Mouse (Mus musculus) heart, embryonic 16.5 days (tissue): Measurements from ENCODE around the gene Ralgps2. TPM values are rescaled to one million over a fixed set of nuclear protein-coding genes. Genes with fewer than 3 reads are reported as not detected.

Source experiments
- ATAC-seq: fragments of 200-750 bp; cut with Nextera tagmentation; replicated peaks from 2 replicates; pipeline ENCODE4 v1.8.0; 2017; ENCODE audit warnings: moderate number of reproducible peaks; ENCODE audit not compliant: insufficient read depth, low FRiP score; ENCODE audit errors: extremely low read depth
- H3K27ac ChIP-seq: fragments of 300-500 bp; sonication (generic); 2 replicates; pipeline ENCODE4 v1.5.1; 2014; ENCODE audit warnings: mild to moderate bottlenecking, low read length, control low read depth, moderate library complexity
- H3K27me3 ChIP-seq: fragments of 300-500 bp; sonication (generic); 2 replicates; pipeline ENCODE4 v1.6.1; 2014; ENCODE audit warnings: low read length, mixed read lengths; ENCODE audit not compliant: control insufficient read depth, insufficient read depth
- H3K36me3 ChIP-seq: fragments of 300-500 bp; sonication (generic); 2 replicates; pipeline ENCODE4 v1.6.1; 2014; ENCODE audit not compliant: control insufficient read depth, insufficient read depth
- H3K4me1 ChIP-seq: fragments of 300-500 bp; sonication (generic); 2 replicates; pipeline ENCODE4 v1.6.1; 2014; ENCODE audit warnings: low read length, mixed read lengths; ENCODE audit not compliant: control insufficient read depth, insufficient read depth
- H3K4me2 ChIP-seq: fragments of 300-500 bp; sonication (generic); 2 replicates; pipeline ENCODE4 v1.6.1; 2014; ENCODE audit warnings: low read depth, mild to moderate bottlenecking, control low read depth, low read length
- H3K4me3 ChIP-seq: fragments of 300-500 bp; sonication (generic); 2 replicates; pipeline ENCODE4 v1.5.1; 2014; ENCODE audit warnings: mild to moderate bottlenecking, control low read depth, low read length
- H3K9ac ChIP-seq: fragments of 300-500 bp; sonication (generic); 2 replicates; pipeline ENCODE4 v1.6.1; 2014; ENCODE audit warnings: low read length, control low read depth
- H3K9me3 ChIP-seq: fragments of 300-500 bp; sonication (generic); replicated peaks from 2 replicates; pipeline ENCODE4 v1.6.1; 2016; ENCODE audit warnings: low read length; ENCODE audit not compliant: control insufficient read depth
- WGBS: fragments of 180-500 bp; shearing (Covaris S2); extraction: QIAGEN DNeasy Blood & Tissue Kit; methylation state at CpG from one replicate; pipeline ENCODE4 v1.1.7; 2014; 5-methylcytosine and 5-hydroxymethylcytosine counted together
- polyA plus RNA-seq: library from polyadenylated mRNA; unstranded; fragments of >200 nt; fragmentation: Nextera tagmentation; extraction: Ambion mirVana; gene quantifications from 2 replicates; pipeline ENCODE4 v1.2.1, GENCODE M21; 2015

Ralgps2 gene
- polyA plus RNA-seq, 1 experiment from 2014 or later = 58.2 TPM

DNA sequence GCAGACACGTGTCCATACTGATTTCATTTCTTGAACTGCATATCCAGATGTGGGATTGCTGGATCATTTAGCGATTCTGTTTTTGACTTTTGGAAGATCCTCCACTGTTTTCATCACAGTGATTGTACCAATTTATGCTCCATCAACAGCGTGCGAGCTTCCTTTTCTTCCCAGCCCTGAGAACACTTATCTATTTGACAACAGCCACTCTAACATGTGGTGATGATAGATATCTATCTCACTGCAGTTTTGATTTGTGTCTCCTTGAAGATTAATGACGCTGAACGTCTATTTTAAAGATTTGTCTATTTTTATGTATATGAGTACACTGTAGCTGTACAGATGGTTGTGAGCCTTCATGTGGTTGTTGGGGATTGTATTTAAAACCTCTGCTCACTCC, 34.4 kb upstream of the Ralgps2 start:
- Histone ChIP-seq H3K9me3 (no peaks in the 10 kb centered on the region; the same call in 1 of the 2 replicates), H3K4me3 (no peak overlapping the region), H3K4me1 (no peaks in the 10 kb centered on the region), H3K4me2 (no peak overlapping the region), H3K27me3 (no peaks in the 10 kb centered on the region), H3K27ac (no peak overlapping the region), H3K36me3 (no peaks in the 10 kb centered on the region), H3K9ac (no peak overlapping the region)
- no peak for ATAC-seq
- 76% methylated on average over 6 of the region's 6 CpGs for WGBS

DNA sequence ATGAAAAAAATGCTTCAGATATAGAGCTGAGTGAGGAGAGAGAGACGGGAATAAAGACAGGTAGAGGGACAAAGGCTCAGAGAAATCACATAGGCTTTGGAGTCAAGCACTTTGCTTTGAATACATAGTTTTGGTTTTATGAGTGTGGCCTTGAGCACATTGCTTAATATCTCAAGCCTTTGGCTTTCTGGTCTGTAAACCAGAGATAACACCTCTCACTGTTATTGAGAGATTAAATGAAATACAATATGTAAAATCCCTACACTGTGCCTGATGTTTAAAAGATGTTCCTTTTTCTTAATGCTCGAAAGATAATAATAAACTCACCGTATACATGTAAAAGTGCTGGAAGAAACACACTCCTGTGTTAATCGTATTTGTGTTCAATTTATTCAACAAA, 33.0 kb upstream of the Ralgps2 start:
- Histone ChIP-seq H3K9ac (no peak overlapping the region), H3K4me1 (no peaks in the 10 kb centered on the region), H3K4me2 (no peak overlapping the region), H3K36me3 (no peaks in the 10 kb centered on the region), H3K9me3 (no peaks in the 10 kb centered on the region; the same call in 1 of the 2 replicates), H3K27me3 (no peaks in the 10 kb centered on the region), H3K27ac (no peak overlapping the region), H3K4me3 (no peak overlapping the region)
- WGBS = 88% methylated on average over 4 of the region's 4 CpGs
- no peak for ATAC-seq

DNA sequence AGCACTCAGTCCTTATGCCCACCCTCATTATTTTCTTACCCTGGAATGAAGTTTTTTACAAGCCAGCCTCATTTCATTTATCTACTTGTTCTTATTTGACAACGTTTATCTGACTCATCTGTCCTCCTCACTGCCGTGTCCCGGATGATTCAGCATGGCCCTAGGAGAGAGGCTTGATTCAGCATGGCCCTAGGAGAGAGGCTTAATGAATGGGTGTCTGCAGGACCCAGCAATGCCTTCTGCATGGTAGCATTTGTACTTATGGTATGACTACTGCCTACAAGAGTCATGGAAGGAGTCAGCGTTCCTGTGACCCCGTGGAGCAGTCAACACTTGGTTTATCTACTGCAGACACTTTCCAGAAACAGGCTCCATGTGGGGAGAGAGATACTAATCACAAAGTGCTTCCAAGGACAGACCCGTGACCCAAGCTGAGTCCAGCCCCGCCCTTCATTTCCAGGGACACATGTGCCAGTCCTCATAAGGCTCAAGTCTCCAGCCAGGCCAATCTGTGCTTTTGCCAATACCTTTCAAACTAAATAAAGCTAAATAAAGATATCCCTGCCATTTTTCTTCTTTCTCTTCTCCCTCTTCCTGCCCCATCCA, 31.9 kb upstream of the Ralgps2 start:
- H3K4me3 ChIP-seq = no peak overlapping the region
- H3K9ac ChIP-seq = no peak overlapping the region
- no peak overlapping the region for H3K27ac ChIP-seq
- no peak overlapping the region for H3K4me2 ChIP-seq
- no peaks in the 10 kb centered on the region for H3K27me3 ChIP-seq
- H3K4me1 ChIP-seq = no peaks in the 10 kb centered on the region
- no peaks in the 10 kb centered on the region; the same call in 1 of the 2 replicates for H3K9me3 ChIP-seq
- H3K36me3 ChIP-seq = no peaks in the 10 kb centered on the region
- 52% methylated on average over 7 of the region's 7 CpGs for WGBS
- ATAC-seq = 0 out of 2 replicates have a peak, but pooled peaks have one; percentile 41

DNA sequence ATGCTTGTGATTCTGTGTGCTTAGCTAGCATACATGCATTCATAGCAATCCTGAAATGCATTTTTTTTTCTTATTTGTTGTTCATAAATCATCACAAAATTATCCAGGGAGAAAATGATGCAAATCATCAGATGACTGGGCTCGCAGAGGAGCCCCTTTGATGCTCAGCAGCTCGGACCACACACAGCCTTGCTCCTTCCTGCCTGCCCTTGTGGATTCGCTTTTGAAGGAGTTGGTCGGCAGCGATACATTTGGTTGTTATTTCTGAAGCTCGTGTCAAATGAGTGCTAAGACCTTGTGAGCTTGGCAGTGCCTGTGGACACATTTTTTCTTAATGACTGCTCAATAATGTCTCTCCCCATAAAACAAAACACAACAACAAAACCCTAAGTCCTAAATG, 31.2 kb upstream of the Ralgps2 start:
- 61% methylated on average over 6 of the region's 6 CpGs for WGBS
- Histone ChIP-seq H3K4me2 (no peak overlapping the region), H3K27ac (no peak overlapping the region), H3K27me3 (no peaks in the 10 kb centered on the region), H3K36me3 (no peaks in the 10 kb centered on the region), H3K9me3 (no peaks in the 10 kb centered on the region; the same call in 1 of the 2 replicates), H3K4me1 (no peaks in the 10 kb centered on the region), H3K9ac (no peak overlapping the region), H3K4me3 (no peak overlapping the region)
- no peak for ATAC-seq

- WGBS = 79% methylated on average over 7 of the region's 7 CpGs
- Histone ChIP-seq H3K4me3 (no peak overlapping the region), H3K4me1 (peaks cover 13% of the 10 kb centered on the region), H3K27ac (no peak overlapping the region), H3K9ac (no peak overlapping the region), H3K4me2 (no peak overlapping the region), H3K36me3 (no peaks in the 10 kb centered on the region), H3K27me3 (no peaks in the 10 kb centered on the region), H3K9me3 (no peaks in the 10 kb centered on the region; the same call in 1 of the 2 replicates)
- no peak for ATAC-seq
Observed at GRCm38 (mm10) chr1:156968107-156968506, 28.7 kb upstream of the Ralgps2 start.

DNA sequence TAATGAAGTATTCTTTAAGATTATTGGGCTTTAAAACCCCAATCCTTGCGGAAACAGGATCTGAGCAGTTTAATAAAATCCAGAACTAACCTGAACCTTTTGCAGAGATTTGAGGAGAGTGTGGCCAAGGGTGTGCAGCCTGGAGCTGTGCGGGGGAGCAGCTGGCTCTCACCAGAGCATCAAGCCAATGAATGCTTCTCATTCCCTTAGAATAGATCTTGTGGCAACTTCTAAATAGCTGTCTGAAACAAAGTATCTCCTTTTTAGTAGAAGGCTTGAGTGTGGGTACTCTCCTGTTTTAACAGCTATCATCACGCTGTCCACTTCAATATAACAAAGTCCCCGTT, 25.1 kb upstream of the Ralgps2 start:
- no peak overlapping the region for H3K27ac ChIP-seq
- WGBS = 57% methylated on average over 4 of the region's 4 CpGs
- H3K9me3 ChIP-seq = no peaks in the 10 kb centered on the region
- H3K4me1 ChIP-seq = peaks cover 14% of the 10 kb centered on the region
- no peak overlapping the region for H3K4me2 ChIP-seq
- H3K36me3 ChIP-seq = no peaks in the 10 kb centered on the region
- H3K9ac ChIP-seq = no peak overlapping the region
- H3K4me3 ChIP-seq = no peak overlapping the region
- no peaks in the 10 kb centered on the region for H3K27me3 ChIP-seq
- no peak for ATAC-seq

DNA sequence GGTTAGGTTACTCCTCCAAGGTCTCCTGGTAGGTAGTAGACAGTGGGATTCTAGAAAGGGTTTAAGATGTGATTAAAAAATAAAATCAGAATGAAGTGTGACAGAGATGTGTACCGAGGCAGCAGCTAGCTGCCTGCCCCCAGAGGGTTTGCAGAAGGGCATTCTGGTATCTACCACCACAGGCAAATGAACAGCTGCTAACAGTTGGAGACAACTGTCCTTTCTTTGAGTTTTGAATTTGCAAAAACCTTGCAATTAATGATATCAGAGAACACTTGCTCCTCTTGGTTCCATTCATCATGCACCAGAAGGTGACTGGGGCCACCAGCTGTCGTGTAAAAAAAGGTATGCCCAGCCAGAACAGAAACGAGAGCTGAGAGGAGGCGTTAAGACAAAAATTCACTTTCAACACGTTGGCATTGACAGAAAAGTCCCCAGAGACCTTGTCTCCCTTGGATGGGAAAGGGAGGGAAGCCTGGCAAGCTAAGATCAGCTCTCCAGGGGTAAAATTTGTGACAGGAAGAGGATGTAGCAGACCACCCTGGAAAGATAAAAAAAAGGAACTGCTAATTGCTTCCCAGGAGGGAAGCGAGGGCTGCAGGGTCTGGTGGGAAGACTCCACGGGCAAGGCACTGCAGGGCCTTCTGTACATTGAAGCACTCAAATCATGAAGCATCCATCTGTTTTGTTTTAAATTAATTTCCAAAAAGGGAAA, 24.6 kb upstream of the Ralgps2 start:
- Histone ChIP-seq H3K27ac (no peak overlapping the region), H3K4me1 (peaks cover 19% of the 10 kb centered on the region), H3K9ac (no peak overlapping the region), H3K36me3 (no peaks in the 10 kb centered on the region), H3K9me3 (no peaks in the 10 kb centered on the region), H3K4me3 (no peak overlapping the region), H3K27me3 (no peaks in the 10 kb centered on the region), H3K4me2 (no peak overlapping the region)
- no peak for ATAC-seq
- WGBS = 22% methylated on average over 7 of the region's 7 CpGs

DNA sequence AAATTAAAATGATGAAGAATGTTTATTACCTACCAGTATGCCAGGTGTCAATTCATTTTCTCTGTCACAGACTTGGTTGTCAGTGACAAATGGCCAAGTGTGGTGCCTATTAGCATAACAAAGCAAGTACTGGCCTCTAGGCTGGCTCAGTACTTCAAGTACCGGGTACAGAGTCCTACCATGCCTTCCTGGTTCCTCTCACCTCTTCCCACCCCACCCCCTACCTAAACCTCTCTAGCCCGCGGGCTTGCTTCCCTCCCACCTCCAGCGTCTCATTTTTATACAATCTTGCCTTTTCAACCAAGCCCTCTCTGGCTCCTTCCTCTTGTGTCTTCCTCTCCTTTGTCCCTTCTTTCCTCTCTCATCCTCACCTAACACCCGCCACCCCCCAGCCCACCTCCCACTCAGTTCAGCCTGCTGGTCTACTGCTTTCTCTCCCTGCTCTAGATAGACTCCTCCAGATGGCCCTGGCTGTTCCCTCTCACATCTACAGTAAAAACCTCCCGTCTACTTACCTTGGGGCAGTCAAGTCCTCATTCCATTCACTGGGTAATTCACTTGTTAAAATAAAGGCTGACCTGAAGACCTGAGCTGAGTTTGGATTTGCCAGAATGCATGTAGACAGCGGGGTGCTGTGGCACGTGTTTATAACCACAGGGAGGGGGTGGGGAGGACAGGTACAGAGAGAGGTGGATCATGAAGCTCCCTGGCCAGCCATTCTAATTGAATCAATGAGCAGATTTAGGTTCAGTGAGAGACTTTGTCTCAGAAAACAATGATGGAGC, 22.2 kb upstream of the Ralgps2 start:
- no peak overlapping the region for H3K27ac ChIP-seq
- H3K4me2 ChIP-seq = no peak overlapping the region
- peaks cover 24% of the 10 kb centered on the region for H3K4me1 ChIP-seq
- no peak overlapping the region for H3K4me3 ChIP-seq
- H3K36me3 ChIP-seq = no peaks in the 10 kb centered on the region
- no peaks in the 10 kb centered on the region for H3K27me3 ChIP-seq
- ATAC-seq = no peak
- H3K9me3 ChIP-seq = no peaks in the 10 kb centered on the region
- 57% methylated on average over 8 of the region's 8 CpGs for WGBS
- no peak overlapping the region for H3K9ac ChIP-seq

- Histone ChIP-seq H3K27ac (peak overlapping the region; percentile 64; the same call in 1 of the 2 replicates), H3K9ac (no peak overlapping the region; the same call in 1 of the 2 replicates), H3K36me3 (no peaks in the 10 kb centered on the region), H3K4me1 (peaks cover 20% of the 10 kb centered on the region), H3K27me3 (no peaks in the 10 kb centered on the region), H3K4me3 (no peak overlapping the region), H3K9me3 (no peaks in the 10 kb centered on the region), H3K4me2 (no peak overlapping the region)
- 23% methylated on average over 5 of the region's 5 CpGs for WGBS
- ATAC-seq = no peak
Observed at GRCm38 (mm10) chr1:156959004-156959403, 19.6 kb upstream of the Ralgps2 start.
